Mouse (Mus musculus) heart, adult 2 months (tissue): ENCODE results near the gene Hist1h4b. TPM values are rescaled to one million over a fixed set of nuclear protein-coding genes. Genes with fewer than 3 reads are reported as not detected.
"Not testable (repeated sequence)": the region's sequence is repeated elsewhere in the genome, so short reads cannot be mapped to it uniquely, and the experiment has no call there.

Source experiments
- DNase-seq, 2 experiments: peaks; one replicate each; pipeline ENCODE4 v3.0.0; 2021
- H3K27ac ChIP-seq: fragments of 200-600 bp; 2 replicates; pipeline ENCODE4 v1.8.1; 2022
- H3K27me3 ChIP-seq: fragments of 200-500 bp; 2 replicates; pipeline ENCODE4 v1.6.1; 2012; ENCODE audit warnings: mild to moderate bottlenecking, low read length, inconsistent platforms, mixed read lengths; ENCODE audit not compliant: control insufficient read depth, insufficient read depth
- H3K36me3 ChIP-seq: fragments of 200-500 bp; 2 replicates; pipeline ENCODE4 v1.6.1; 2012; ENCODE audit warnings: low read length, inconsistent platforms; ENCODE audit not compliant: control insufficient read depth, insufficient read depth
- H3K4me1 ChIP-seq: fragments of 200-500 bp; 2 replicates; pipeline ENCODE4 v1.6.1; 2011; ENCODE audit warnings: low read length; ENCODE audit not compliant: control insufficient read depth, insufficient read depth
- H3K4me3 ChIP-seq: fragments of 200-600 bp; 2 replicates; pipeline ENCODE4 v1.8.1; 2022
- H3K79me2 ChIP-seq: fragments of 200-500 bp; replicated peaks from 2 replicates; pipeline ENCODE4 v1.6.1; 2012; ENCODE audit warnings: mild to moderate bottlenecking, inconsistent platforms, low read length, moderate library complexity, mixed read lengths; ENCODE audit not compliant: control insufficient read depth, insufficient read depth
- H3K9ac ChIP-seq: fragments of 200-500 bp; 2 replicates; pipeline ENCODE4 v1.6.1; 2012; ENCODE audit warnings: low read depth, mild to moderate bottlenecking, control low read depth, inconsistent platforms, low read length, mixed read lengths
- CTCF ChIP-seq: fragments of 200-600 bp; IDR thresholded peaks from 2 replicates; pipeline ENCODE4 v1.8.1; 2022; ENCODE audit warnings: antibody characterized with exemption, mild to moderate bottlenecking, moderate library complexity
- EP300 ChIP-seq: fragments of 200-500 bp; IDR thresholded peaks from 2 replicates; pipeline ENCODE4 v1.6.1; 2011; ENCODE audit warnings: low read depth, low read length, control low read depth; ENCODE audit not compliant: insufficient read depth
- POLR2A ChIP-seq: fragments of 200-500 bp; IDR thresholded peaks from 2 replicates; pipeline ENCODE4 v1.6.1; 2011; ENCODE audit warnings: mild to moderate bottlenecking, low read depth, low read length, control low read depth; ENCODE audit not compliant: insufficient read depth
- WGBS: fragments of 180-500 bp; shearing (Covaris S2); methylation state at CpG from one replicate; pipeline ENCODE4 v1.1.7; 2018; 5-methylcytosine and 5-hydroxymethylcytosine counted together
- intact Hi-C: fragments of 180-260 bp; cut with DNase I; formaldehyde crosslinking; loops from one replicate; pipeline ENCODE4 v1.15.1; 2025
- polyA plus RNA-seq: library from polyadenylated mRNA; depleted of rRNA; stranded (reverse); fragments of >200 nt; gene quantifications from 2 replicates; pipeline ENCODE4 v1.2.3, GENCODE M21; 2012
- total RNA-seq, 2 experiments: library from RNA; stranded (reverse); gene quantifications; 2 replicates each; pipeline ENCODE4 v1.2.3; 2021

The Hist1h4b gene
- total and polyA plus RNA-seq, 3 experiments: 1.1 to 11.3 (median 4.9) TPM

DNA sequence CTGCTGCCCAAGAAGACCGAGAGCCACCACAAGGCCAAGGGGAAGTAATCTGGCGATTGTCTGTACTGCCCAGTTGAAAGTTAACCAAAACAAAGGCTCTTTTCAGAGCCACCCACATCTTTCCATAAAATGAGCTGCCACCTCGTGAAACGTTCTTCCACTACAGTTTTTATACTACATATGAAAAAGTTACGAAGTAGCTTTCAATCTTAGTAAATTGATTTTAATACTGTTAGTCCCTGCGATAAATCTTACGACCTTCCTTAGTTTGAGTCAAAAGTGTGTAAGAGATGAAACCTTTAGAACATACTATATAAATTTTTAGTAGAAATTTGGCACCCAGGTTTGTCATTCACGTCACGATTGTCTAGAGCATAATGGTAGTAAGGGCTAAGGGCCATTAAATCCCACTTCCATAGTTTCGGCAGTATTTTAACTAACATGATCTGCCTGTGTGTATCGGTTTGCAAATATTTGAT lies 5.3 kb upstream of the Hist1h4b start:
- no peak for TF ChIP-seq CTCF
- TF ChIP-seq POLR2A: no peak
- TF ChIP-seq EP300: no peak
- no peak overlapping the region for H3K4me3 ChIP-seq
- 11% methylated on average over 11 of the region's 11 CpGs for WGBS
- H3K9ac ChIP-seq: no peak overlapping the region
- H3K36me3 ChIP-seq: no peaks in the 10 kb centered on the region
- H3K27me3 ChIP-seq: no peaks in the 10 kb centered on the region
- peak in 1 of 2 experiments; percentile 24 for DNase-seq
- H3K79me2 ChIP-seq: no peaks in the 10 kb centered on the region
- peak overlapping the region; percentile 10; the same call in 1 of the 2 replicates for H3K27ac ChIP-seq
- intact Hi-C loops: no loop called here
- H3K4me1 ChIP-seq: peaks cover 1% of the 10 kb centered on the region

- H3K36me3 ChIP-seq, H3K4me1 ChIP-seq, H3K27me3 ChIP-seq, H3K79me2 ChIP-seq, intact Hi-C loops: not testable (repeated sequence)
- DNase-seq: peak; percentile 82 to 83
- WGBS: 6% methylated on average over 18 of the region's 47 CpGs
- H3K4me3 ChIP-seq: peak within 1 kb of the TSS; percentile 48
- peak within 1 kb of the TSS; percentile 67 for H3K9ac ChIP-seq
- H3K27ac ChIP-seq: peak within 1 kb of the TSS; percentile 10; the same call in 1 of the 2 replicates
Observed at GRCm38 (mm10) chr13:23752067-23752741, 4.6 kb upstream of the Hist1h4b start, which contains the start of gene Hist1h3b. Hist1h3b (plus strand) TSS chr13:23752267.

GRCm38 (mm10) chr13:23752742-23753172 lies 4.1 kb upstream of the Hist1h4b start:
- intact Hi-C loops: no loop called here
- Histone ChIP-seq H3K9ac (no peak overlapping the region), H3K27me3 (no peaks in the 10 kb centered on the region), H3K4me1 (peaks cover 1% of the 10 kb centered on the region), H3K27ac (no peak overlapping the region), H3K4me3 (no peak overlapping the region), H3K36me3 (no peaks in the 10 kb centered on the region), H3K79me2 (no peaks in the 10 kb centered on the region)
- no peak for TF ChIP-seq POLR2A
- TF ChIP-seq EP300: no peak
- TF ChIP-seq CTCF: no peak
- WGBS: 21% methylated on average over 6 of the region's 6 CpGs
- DNase-seq: no peak

DNA sequence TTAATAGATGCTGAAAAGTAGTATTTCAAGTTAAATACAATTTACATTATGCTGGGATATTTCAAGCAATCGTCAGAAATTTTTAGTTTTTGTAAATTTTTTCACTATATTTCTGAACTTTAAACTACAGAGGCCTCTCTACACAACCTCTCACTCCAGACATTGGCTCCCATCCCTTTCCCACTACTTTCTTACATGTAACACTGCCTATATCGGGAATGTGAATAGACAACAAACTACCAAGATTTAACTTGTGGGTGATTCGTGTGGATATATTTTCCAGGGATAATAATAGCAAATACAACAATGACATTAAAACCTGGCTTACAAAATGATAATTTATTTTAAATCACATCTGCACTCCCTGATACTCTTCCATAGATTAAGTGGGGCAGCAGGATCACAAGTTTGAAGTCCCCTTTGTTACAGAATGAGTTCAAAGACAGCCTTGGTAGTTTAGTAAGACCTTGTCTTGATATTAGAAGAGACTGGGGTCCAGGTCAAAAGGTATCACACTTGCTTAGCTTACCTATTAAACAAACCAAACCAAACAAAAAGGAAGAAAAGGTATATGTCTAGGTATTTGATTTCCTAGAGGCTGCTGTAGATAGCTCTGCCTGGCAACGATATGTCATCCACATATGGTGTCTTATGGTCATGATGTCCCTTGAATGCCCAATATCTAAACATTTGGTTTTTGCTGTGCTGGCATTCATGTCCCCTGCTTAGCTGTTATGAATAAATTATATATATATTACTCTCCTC lies 3.3 kb upstream of the Hist1h4b start:
- DNase-seq: no peak
- Histone ChIP-seq H3K36me3 (no peaks in the 10 kb centered on the region), H3K4me1 (peaks cover 1% of the 10 kb centered on the region), H3K27me3 (no peaks in the 10 kb centered on the region), H3K79me2 (no peaks in the 10 kb centered on the region), H3K4me3 (no peak overlapping the region), H3K9ac (no peak overlapping the region), H3K27ac (no peak overlapping the region)
- WGBS: 67% methylated on average over 4 of the region's 4 CpGs
- intact Hi-C loops: no loop called here
- no peak for TF ChIP-seq CTCF
- TF ChIP-seq EP300: no peak

- Histone ChIP-seq H3K4me1 (peaks cover 1% of the 10 kb centered on the region), H3K4me3 (no peak overlapping the region), H3K27ac (no peak overlapping the region), H3K36me3 (no peaks in the 10 kb centered on the region), H3K9ac (no peak overlapping the region), H3K27me3 (no peaks in the 10 kb centered on the region), H3K79me2 (no peaks in the 10 kb centered on the region)
- no peak for DNase-seq
- TF ChIP-seq POLR2A (no peak), EP300 (no peak), CTCF (no peak)
- intact Hi-C loops: no loop called here
Observed at GRCm38 (mm10) chr13:23755000-23755399, 1.8 kb upstream of the Hist1h4b start.

DNA sequence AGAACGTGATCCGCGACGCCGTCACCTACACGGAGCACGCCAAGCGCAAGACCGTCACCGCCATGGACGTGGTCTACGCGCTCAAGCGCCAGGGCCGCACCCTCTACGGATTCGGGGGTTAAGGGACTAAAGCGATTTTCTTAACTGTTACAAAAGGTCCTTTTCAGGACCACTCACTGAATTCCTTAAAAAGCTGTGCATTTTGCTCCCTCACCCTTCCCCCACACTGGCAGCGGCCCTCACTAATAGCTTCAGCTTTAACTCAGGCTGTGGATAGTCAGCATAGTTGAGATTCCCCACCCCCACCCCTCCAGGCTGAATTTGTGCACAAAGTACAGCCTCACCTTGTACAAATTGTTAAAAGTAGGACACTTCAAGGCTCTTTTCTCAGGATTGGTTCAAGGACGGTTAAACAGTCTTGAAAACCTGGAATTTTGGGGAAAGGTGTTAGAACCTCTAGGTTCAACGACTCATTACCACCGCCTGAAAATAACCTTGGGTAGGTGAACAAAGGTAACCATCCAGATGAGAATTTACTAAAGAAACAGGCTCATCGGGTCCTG lies 479 bp downstream of the Hist1h4b start:
- H3K27ac ChIP-seq: no peak overlapping the region
- intact Hi-C loops: no loop called here
- no peaks in the 10 kb centered on the region; the same call in 1 of the 2 replicates for H3K36me3 ChIP-seq
- DNase-seq: no peak
- H3K79me2 ChIP-seq: no peaks in the 10 kb centered on the region
- H3K4me3 ChIP-seq: peak overlapping the region; percentile 35; the same call in 1 of the 2 replicates
- no peaks in the 10 kb centered on the region for H3K27me3 ChIP-seq
- peaks cover 1% of the 10 kb centered on the region for H3K4me1 ChIP-seq
- peak overlapping the region; percentile 78 for H3K9ac ChIP-seq
- no peak for TF ChIP-seq CTCF
- no peak for TF ChIP-seq EP300
- no peak for TF ChIP-seq POLR2A
- 6% methylated on average over 19 of the region's 23 CpGs for WGBS
